Comparison of ENCODE assay signal across 10 mouse cellular contexts in the genomic region with DNA sequence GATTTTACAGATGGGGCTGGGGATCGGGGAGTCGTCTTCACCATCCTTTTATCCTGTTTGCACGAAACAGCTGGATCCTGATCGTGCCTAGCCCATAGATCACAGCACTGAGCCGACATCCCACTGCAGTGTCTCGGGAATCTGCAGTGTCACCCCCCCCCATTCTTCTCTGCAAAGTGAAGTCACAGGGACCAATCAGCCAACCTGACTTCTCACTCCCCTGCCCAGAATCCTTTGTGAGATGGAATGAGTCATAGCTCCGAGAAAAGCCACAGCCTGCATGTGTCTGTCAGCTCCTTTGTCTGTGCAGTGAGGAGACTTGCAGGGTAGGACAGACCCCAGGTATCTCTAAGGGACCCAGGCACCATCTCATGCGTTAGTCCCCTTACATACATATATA.
DNase-seq lines count a peak whose midpoint lies in the region; ATAC-seq and TF ChIP-seq lines count a peak whose summit lies in the region.
"Had no signal": no experiment of that assay in that cellular context is flagged by ENCODE, and none has a peak within 500 bp of the region (broad histone marks: within the 10 kb centered on the region; RNA-seq: fewer than 3 reads in every experiment).

No protein-coding gene starts in this region.

- ATAC-seq in kidney, postnatal 0 days (replicated peaks; ENCODE audit: low FRiP score, low read depth) = peak; percentile 49; the same call in 1 of the 2 replicates
- peak; percentile 95 for ATAC-seq in forebrain, postnatal 0 days
- ATAC-seq in midbrain, embryonic 16.5 days = peak; percentile 87
- no peak for ATAC-seq in kidney, embryonic 16.5 days (ENCODE audit: low FRiP score, low TSS enrichment)
- no peak for ATAC-seq in granulocyte monocyte progenitor cell, adult 5-6 weeks (replicated peaks; ENCODE audit: poor library complexity, severe bottlenecking)

- TF ChIP-seq CTCF in kidney, postnatal 0 days (IDR thresholded peaks at IDR 0.05; ENCODE audit: low read depth) = no peak
- TF ChIP-seq CTCF in forebrain, postnatal 0 days (IDR thresholded peaks at IDR 0.05; ENCODE audit: low read depth) = no peak

- H3K27ac ChIP-seq in kidney, postnatal 0 days = no peak overlapping the region
- H3K27ac ChIP-seq in forebrain, postnatal 0 days (ENCODE audit: low read depth, low read length) = peak overlapping the region; percentile 72
- peak overlapping the region; percentile 84 for H3K27ac ChIP-seq in midbrain, embryonic 16.5 days (ENCODE audit: low read length)
- no peak overlapping the region for H3K27ac ChIP-seq in kidney, embryonic 16.5 days (ENCODE audit: low read length)

- no peaks in the 10 kb centered on the region for H3K4me1 ChIP-seq in kidney, postnatal 0 days (replicated peaks; ENCODE audit: insufficient read depth, low read length)
- H3K4me1 ChIP-seq in forebrain, postnatal 0 days (ENCODE audit: insufficient read depth) = peaks cover 10% of the 10 kb centered on the region; the same call in 1 of the 2 replicates
- H3K4me1 ChIP-seq in midbrain, embryonic 16.5 days (ENCODE audit: control insufficient read depth, insufficient read depth, low read length) = peaks cover 43% of the 10 kb centered on the region
- H3K4me1 ChIP-seq in kidney, embryonic 16.5 days (ENCODE audit: insufficient read depth, low read length) = peaks cover 9% of the 10 kb centered on the region; the same call in 1 of the 2 replicates
- H3K4me1 ChIP-seq: megakaryocyte, embryonic 14.5 days had no signal

- no peaks in the 10 kb centered on the region for H3K9me3 ChIP-seq in kidney, postnatal 0 days (replicated peaks; ENCODE audit: low read length)
- H3K9me3 ChIP-seq in forebrain, postnatal 0 days (ENCODE audit: low read length) = no peaks in the 10 kb centered on the region
- H3K9me3 ChIP-seq in midbrain, embryonic 16.5 days (replicated peaks; ENCODE audit: control insufficient read depth, low read length, poor library complexity, severe bottlenecking) = no peaks in the 10 kb centered on the region
- no peaks in the 10 kb centered on the region for H3K9me3 ChIP-seq in kidney, embryonic 16.5 days (ENCODE audit: low read length)
- H3K9me3 ChIP-seq: G1E; megakaryocyte, embryonic 14.5 days had no signal

- no peak overlapping the region for H3K4me2 ChIP-seq in kidney, postnatal 0 days (ENCODE audit: low read length)
- peak overlapping the region; percentile 23; the same call in 1 of the 2 replicates for H3K4me2 ChIP-seq in forebrain, postnatal 0 days (ENCODE audit: low read depth)
- H3K4me2 ChIP-seq in midbrain, embryonic 16.5 days (ENCODE audit: low read length) = peak overlapping the region; percentile 48
- no peak overlapping the region for H3K4me2 ChIP-seq in kidney, embryonic 16.5 days (replicated peaks; ENCODE audit: low read depth, low read length)

- no peak overlapping the region for H3K9ac ChIP-seq in kidney, postnatal 0 days (ENCODE audit: low read depth, low read length)
- H3K9ac ChIP-seq in forebrain, postnatal 0 days = peak overlapping the region; percentile 0; the same call in 1 of the 2 replicates
- peak overlapping the region; percentile 60 for H3K9ac ChIP-seq in midbrain, embryonic 16.5 days (ENCODE audit: low read depth, low read length)
- no peak overlapping the region for H3K9ac ChIP-seq in kidney, embryonic 16.5 days (replicated peaks; ENCODE audit: low read length)

- no peak overlapping the region for H3K4me3 ChIP-seq in kidney, postnatal 0 days (replicated peaks; ENCODE audit: low read depth, low read length)
- H3K4me3 ChIP-seq in forebrain, postnatal 0 days (ENCODE audit: low read depth, low read length) = no peak overlapping the region
- H3K4me3 ChIP-seq in midbrain, embryonic 16.5 days (ENCODE audit: low read depth, low read length) = no peak overlapping the region
- no peak overlapping the region for H3K4me3 ChIP-seq in kidney, embryonic 16.5 days (ENCODE audit: low read length)
- H3K4me3 ChIP-seq: megakaryocyte, embryonic 14.5 days had no signal

- H3K27me3 ChIP-seq in kidney, postnatal 0 days (ENCODE audit: insufficient read depth, low read length) = no peaks in the 10 kb centered on the region
- no peaks in the 10 kb centered on the region for H3K27me3 ChIP-seq in forebrain, postnatal 0 days (ENCODE audit: insufficient read depth, low read length)
- H3K27me3 ChIP-seq in midbrain, embryonic 16.5 days (ENCODE audit: control insufficient read depth, insufficient read depth, low read depth, low read length) = no peaks in the 10 kb centered on the region
- H3K27me3 ChIP-seq in kidney, embryonic 16.5 days (ENCODE audit: insufficient read depth, low read length) = no peaks in the 10 kb centered on the region
- H3K27me3 ChIP-seq: megakaryocyte, embryonic 14.5 days had no signal

- DNase-seq in kidney, postnatal 0 days (ENCODE audit: low spot score) = peak; percentile 39
- no peak for DNase-seq in kidney, postnatal 14 days
- DNase-seq in brain, embryonic 18.5 days (ENCODE audit: low read depth, low spot score) = peak; percentile 63
- peak; percentile 76 for DNase-seq in forebrain, postnatal 0 days
- no peak for DNase-seq in thymus, postnatal 14 days

- no peaks in the 10 kb centered on the region for H3K36me3 ChIP-seq in kidney, postnatal 0 days (ENCODE audit: insufficient read depth, low read length)
- no peaks in the 10 kb centered on the region for H3K36me3 ChIP-seq in forebrain, postnatal 0 days (ENCODE audit: insufficient read depth)
- no peaks in the 10 kb centered on the region for H3K36me3 ChIP-seq in midbrain, embryonic 16.5 days (ENCODE audit: control insufficient read depth, insufficient read depth, low read length)
- H3K36me3 ChIP-seq in kidney, embryonic 16.5 days (ENCODE audit: insufficient read depth, low read length) = no peaks in the 10 kb centered on the region
- H3K36me3 ChIP-seq: G1E had no signal

- 30% methylated on average over 8 of the region's 8 CpGs for WGBS in kidney, postnatal 0 days
- 20% methylated on average over 8 of the region's 8 CpGs for WGBS in forebrain, postnatal 0 days
- WGBS in midbrain, embryonic 16.5 days = 9% methylated on average over 8 of the region's 8 CpGs
- WGBS in kidney, embryonic 16.5 days = 32% methylated on average over 8 of the region's 8 CpGs

Comparison
In these comparisons a context has a peak if more than half of its experiments do, and no peak if none do; other contexts are left out.
1. ATAC-seq: peak in kidney, postnatal 0 days (single experiment), forebrain, postnatal 0 days (single experiment) and midbrain, embryonic 16.5 days (single experiment); none in kidney, embryonic 16.5 days (single experiment) and granulocyte monocyte progenitor cell, adult 5-6 weeks (single experiment).
2. DNase-seq: peak in kidney, postnatal 0 days (single experiment), brain, embryonic 18.5 days (single experiment) and forebrain, postnatal 0 days (single experiment); none in kidney, postnatal 14 days (single experiment) and thymus, postnatal 14 days (single experiment).
3. H3K27ac ChIP-seq: peak in forebrain, postnatal 0 days (single experiment) and midbrain, embryonic 16.5 days (single experiment); none in kidney, postnatal 0 days (single experiment) and kidney, embryonic 16.5 days (single experiment).
4. H3K4me2 ChIP-seq: peak in forebrain, postnatal 0 days (single experiment) and midbrain, embryonic 16.5 days (single experiment); none in kidney, postnatal 0 days (single experiment) and kidney, embryonic 16.5 days (single experiment).
5. H3K9ac ChIP-seq: peak in forebrain, postnatal 0 days (single experiment) and midbrain, embryonic 16.5 days (single experiment); none in kidney, postnatal 0 days (single experiment) and kidney, embryonic 16.5 days (single experiment).